Mouse (Mus musculus) stomach, postnatal 0 days (tissue): ENCODE measurements at regions not wholly inside any gene's neighbourhood (a gene's known extent, or its start where the extent isn't known, plus 50 kb on each side); places are given as distances from the start of the nearest gene placed in this dataset.

ENCODE experiments used
- ATAC-seq: fragments of 200-750 bp; cut with Nextera tagmentation; 2 replicates; pipeline ENCODE4 v1.8.0; 2017; ENCODE audit not compliant: low FRiP score, low TSS enrichment
- DNase-seq: peaks from one replicate; pipeline ENCODE4 v3.0.0-alpha.2; 2016; ENCODE audit warnings: low spot score
- H3K27ac ChIP-seq: fragments of 300-500 bp; sonication (generic); replicated peaks from 2 replicates; pipeline ENCODE4 v1.5.1; 2014; ENCODE audit warnings: mild to moderate bottlenecking, control low read depth
- H3K27me3 ChIP-seq: fragments of 300-500 bp; sonication (generic); 2 replicates; pipeline ENCODE4 v1.6.1; 2014; ENCODE audit warnings: low read length; ENCODE audit not compliant: control insufficient read depth, insufficient read depth
- H3K36me3 ChIP-seq: fragments of 300-500 bp; sonication (generic); 2 replicates; pipeline ENCODE4 v1.6.1; 2014; ENCODE audit warnings: low read length, mixed read lengths; ENCODE audit not compliant: control insufficient read depth, insufficient read depth
- H3K4me1 ChIP-seq: fragments of 300-500 bp; sonication (generic); replicated peaks from 2 replicates; pipeline ENCODE4 v1.6.1; 2014; ENCODE audit warnings: antibody characterized with exemption; ENCODE audit not compliant: control insufficient read depth, insufficient read depth
- H3K4me2 ChIP-seq: fragments of 300-500 bp; sonication (generic); replicated peaks from 2 replicates; pipeline ENCODE4 v1.6.1; 2014; ENCODE audit warnings: low read depth, mild to moderate bottlenecking, control low read depth, moderate library complexity
- H3K4me3 ChIP-seq: fragments of 300-500 bp; sonication (generic); 2 replicates; pipeline ENCODE4 v1.5.1; 2014; ENCODE audit warnings: low read depth, low read length, control low read depth
- H3K9ac ChIP-seq: fragments of 300-500 bp; sonication (generic); 2 replicates; pipeline ENCODE4 v1.6.1; 2014; ENCODE audit warnings: mild to moderate bottlenecking, low read length, control low read depth, mixed read lengths
- H3K9me3 ChIP-seq: fragments of 300-500 bp; sonication (generic); 2 replicates; pipeline ENCODE4 v1.6.1; 2016; ENCODE audit warnings: low read length; ENCODE audit not compliant: control insufficient read depth
- CTCF ChIP-seq: IDR thresholded peaks from 2 replicates; pipeline ENCODE4 v1.5.1; 2016; ENCODE audit warnings: antibody characterized with exemption, low read depth, mild to moderate bottlenecking, moderate library complexity
- EP300 ChIP-seq: optimal IDR thresholded peaks from 2 replicates; pipeline ENCODE3; 2016; ENCODE audit warnings: antibody characterized with exemption
- WGBS: fragments of 180-500 bp; shearing (Covaris S2); extraction: QIAGEN DNeasy Blood & Tissue Kit; methylation state at CpG from one replicate; pipeline ENCODE4 v1.1.7; 2014; 5-methylcytosine and 5-hydroxymethylcytosine counted together

GRCm38 (mm10) chr5:41563441-41563840, 144.5 kb downstream of the Rab28 start:
- H3K36me3 ChIP-seq = no peaks in the 10 kb centered on the region
- H3K9me3 ChIP-seq = no peaks in the 10 kb centered on the region
- H3K27ac ChIP-seq = no peak overlapping the region
- 62% methylated on average over 4 of the region's 4 CpGs for WGBS
- TF ChIP-seq EP300 (no peak), CTCF (no peak)
- ATAC-seq (no peak), DNase-seq (no peak)
- H3K4me2 ChIP-seq = no peak overlapping the region
- H3K4me1 ChIP-seq = no peaks in the 10 kb centered on the region
- H3K27me3 ChIP-seq = no peaks in the 10 kb centered on the region
- H3K9ac ChIP-seq = no peak overlapping the region
- no peak overlapping the region for H3K4me3 ChIP-seq

- Histone ChIP-seq H3K27ac (no peak overlapping the region), H3K4me1 (no peaks in the 10 kb centered on the region), H3K36me3 (no peaks in the 10 kb centered on the region), H3K4me2 (no peak overlapping the region), H3K27me3 (no peaks in the 10 kb centered on the region), H3K9me3 (no peaks in the 10 kb centered on the region), H3K4me3 (no peak overlapping the region), H3K9ac (no peak overlapping the region)
- DNase-seq = no peak
- TF ChIP-seq CTCF = no peak
- TF ChIP-seq EP300 = no peak
- WGBS = 24% methylated on average over 1 of the region's 1 CpGs
- no peak for ATAC-seq
Measured at GRCm38 (mm10) chr5:41562299-41562698, 145.7 kb downstream of the Rab28 start.

- Histone ChIP-seq H3K4me1 (no peaks in the 10 kb centered on the region), H3K27me3 (no peaks in the 10 kb centered on the region), H3K4me2 (peak overlapping the region; percentile 46), H3K9me3 (no peaks in the 10 kb centered on the region), H3K36me3 (no peaks in the 10 kb centered on the region), H3K4me3 (peak overlapping the region; percentile 24), H3K27ac (no peak overlapping the region), H3K9ac (0 out of 2 replicates have a peak overlapping the region, but pooled peaks have one; percentile 2)
- 21% methylated on average over 24 of the region's 24 CpGs for whole genome bisulfite sequencing
- TF ChIP-seq EP300 (no peak), CTCF (no peak)
- DNase-seq = peak; percentile 14
- ATAC-seq = peak; percentile 61; the same call in 1 of the 2 replicates
Measured at GRCm38 (mm10) chr5:41556700-41557309, 151.2 kb downstream of the Rab28 start.

GRCm38 (mm10) chr5:41554312-41554711, 153.6 kb downstream of the Rab28 start:
- ATAC-seq = no peak
- no peak overlapping the region for H3K4me3 ChIP-seq
- H3K9me3 ChIP-seq = no peaks in the 10 kb centered on the region
- no peak overlapping the region for H3K9ac ChIP-seq
- TF ChIP-seq EP300 = no peak
- no peaks in the 10 kb centered on the region for H3K4me1 ChIP-seq
- no peak overlapping the region for H3K4me2 ChIP-seq
- DNase-seq = no peak
- H3K36me3 ChIP-seq = no peaks in the 10 kb centered on the region
- H3K27ac ChIP-seq = no peak overlapping the region
- WGBS = 79% methylated on average over 3 of the region's 3 CpGs
- H3K27me3 ChIP-seq = no peaks in the 10 kb centered on the region

GRCm38 (mm10) chr5:41550063-41550462, 157.9 kb downstream of the Rab28 start:
- TF ChIP-seq EP300 (no peak), CTCF (no peak)
- ATAC-seq = no peak
- Histone ChIP-seq H3K27ac (no peak overlapping the region), H3K4me1 (no peaks in the 10 kb centered on the region), H3K36me3 (no peaks in the 10 kb centered on the region), H3K9me3 (no peaks in the 10 kb centered on the region), H3K9ac (no peak overlapping the region), H3K4me3 (no peak overlapping the region), H3K27me3 (no peaks in the 10 kb centered on the region), H3K4me2 (no peak overlapping the region)
- DNase-seq = no peak
- 70% methylated on average over 2 of the region's 2 CpGs for WGBS

GRCm38 (mm10) chr5:41546909-41547308, 161.0 kb downstream of the Rab28 start:
- H3K27ac ChIP-seq = no peak overlapping the region
- no peak overlapping the region for H3K9ac ChIP-seq
- DNase-seq = no peak
- H3K36me3 ChIP-seq = no peaks in the 10 kb centered on the region
- no peak for TF ChIP-seq CTCF
- no peak for TF ChIP-seq EP300
- no peaks in the 10 kb centered on the region for H3K9me3 ChIP-seq
- no peak for ATAC-seq
- 17% methylated on average over 4 of the region's 4 CpGs for WGBS
- no peaks in the 10 kb centered on the region for H3K27me3 ChIP-seq
- no peaks in the 10 kb centered on the region for H3K4me1 ChIP-seq
- no peak overlapping the region for H3K4me2 ChIP-seq
- no peak overlapping the region for H3K4me3 ChIP-seq
